Mouse (Mus musculus) MEL (cell line): ENCODE results near the gene Celf2. TPM values are rescaled to one million over a fixed set of nuclear protein-coding genes. Genes with fewer than 3 reads are reported as not detected.

ENCODE experiments used
- DNase-seq: peaks from one replicate; pipeline ENCODE4 v3.0.0; 2011; ENCODE audit warnings: low read depth, low spot score
- H3K27ac ChIP-seq: 2 replicates; pipeline ENCODE4 v1.5.1; 2012; ENCODE audit warnings: low read depth, mild to moderate bottlenecking, control low read depth, low read length, moderate library complexity; ENCODE audit not compliant: control insufficient read depth
- H3K27me3 ChIP-seq, 2 experiments: fragments of 150-350 bp in 1 of 2; sonication (generic) in 1 of 2; 2 replicates each; pipeline ENCODE4 v1.6.1; 2012; ENCODE audit warnings: low read length in 2 of 2, mild to moderate bottlenecking in 2 of 2, improper control_type of control experiment in 1 of 2, moderate library complexity in 1 of 2; ENCODE audit not compliant: insufficient read depth in 2 of 2, control insufficient read depth in 1 of 2
- H3K36me3 ChIP-seq, 2 experiments: 2 replicates each; pipeline ENCODE4 v1.6.1; 2012 to 2014; ENCODE audit warnings: low read length in 2 of 2, improper control_type of control experiment in 1 of 2, inconsistent platforms in 1 of 2, mild to moderate bottlenecking in 1 of 2; ENCODE audit not compliant: insufficient read depth in 2 of 2, control insufficient read depth in 1 of 2
- H3K4me1 ChIP-seq, 2 experiments: fragments of 150-350 bp in 1 of 2; sonication (generic) in 1 of 2; 2 replicates each; pipeline ENCODE4 v1.6.1; 2012; ENCODE audit warnings: low read length in 2 of 2, improper control_type of control experiment in 1 of 2, mild to moderate bottlenecking in 1 of 2; ENCODE audit not compliant: insufficient read depth in 2 of 2, control insufficient read depth in 1 of 2
- H3K4me3 ChIP-seq, 2 experiments: fragments of 150-350 bp in 1 of 2; sonication (generic) in 1 of 2; 2 replicates each; pipeline ENCODE4 v1.5.1; 2012; ENCODE audit warnings: low read depth in 2 of 2, low read length in 2 of 2, mild to moderate bottlenecking in 2 of 2, moderate library complexity in 2 of 2, control low read depth in 1 of 2, improper control_type of control experiment in 1 of 2; ENCODE audit not compliant: control insufficient read depth in 1 of 2, insufficient read depth in 1 of 2
- H3K79me2 ChIP-seq: 2 replicates; pipeline ENCODE4 v1.6.1; 2012; ENCODE audit warnings: mild to moderate bottlenecking, low read length, moderate library complexity; ENCODE audit not compliant: control insufficient read depth, poor library complexity, insufficient read depth
- H3K9ac ChIP-seq: 2 replicates; pipeline ENCODE4 v1.6.1; 2012; ENCODE audit warnings: low read depth, mild to moderate bottlenecking, control low read depth, low read length, moderate library complexity; ENCODE audit not compliant: control insufficient read depth, poor library complexity, severe bottlenecking
- H3K9me3 ChIP-seq: fragments of 150-350 bp; sonication (generic); replicated peaks from 2 replicates; pipeline ENCODE4 v1.6.1; 2012; ENCODE audit warnings: mild to moderate bottlenecking, low read length, improper control_type of control experiment, moderate library complexity; ENCODE audit not compliant: insufficient read depth
- CHD1 ChIP-seq: IDR thresholded peaks from 2 replicates; pipeline ENCODE4 v1.6.1; 2012; ENCODE audit warnings: low read depth, mild to moderate bottlenecking, inconsistent platforms, low read length, improper control_type of control experiment
- CTCF ChIP-seq, 3 experiments: IDR thresholded peaks in 2 of 3; conservative IDR thresholded peaks in 1 of 3; 2 replicates each; pipeline ENCODE4 v1.5.1; 2011 to 2012; ENCODE audit warnings: low read length in 3 of 3, low read depth in 2 of 3, mild to moderate bottlenecking in 2 of 3, improper control_type of control experiment in 1 of 3, inconsistent platforms in 1 of 3, mixed read lengths in 1 of 3, moderate library complexity in 1 of 3; ENCODE audit not compliant: control insufficient read depth in 1 of 3, insufficient read depth in 1 of 3, poor library complexity in 1 of 3, severe bottlenecking in 1 of 3
- ELF1 ChIP-seq: IDR thresholded peaks from 2 replicates; pipeline ENCODE4 v1.6.1; 2014; ENCODE audit warnings: low read depth, mild to moderate bottlenecking, inconsistent platforms, low read length, improper control_type of control experiment, moderate library complexity
- EP300 ChIP-seq, 2 experiments: IDR thresholded peaks; 2 replicates each; pipeline ENCODE4 v1.6.1; 2011; ENCODE audit warnings: improper control_type of control experiment in 2 of 2, low read length in 2 of 2, low read depth in 1 of 2, mild to moderate bottlenecking in 1 of 2
- ETS1 ChIP-seq: IDR thresholded peaks from 2 replicates; pipeline ENCODE4 v1.6.1; 2012; ENCODE audit warnings: low read depth, mild to moderate bottlenecking, inconsistent platforms, low read length, improper control_type of control experiment, moderate library complexity
- GATA1 ChIP-seq: IDR thresholded peaks from 2 replicates; pipeline ENCODE4 v1.6.1; 2011; ENCODE audit warnings: low read depth, low read length, improper control_type of control experiment
- HCFC1 ChIP-seq: IDR thresholded peaks from 2 replicates; pipeline ENCODE4 v1.6.1; 2012; ENCODE audit warnings: low read depth, mild to moderate bottlenecking, inconsistent platforms, low read length, improper control_type of control experiment, moderate library complexity
- MAZ ChIP-seq: IDR thresholded peaks from 2 replicates; pipeline ENCODE4 v1.6.1; 2012; ENCODE audit warnings: low read depth, mild to moderate bottlenecking, inconsistent platforms, low read length, improper control_type of control experiment
- MYB ChIP-seq: IDR thresholded peaks from 2 replicates; pipeline ENCODE4 v1.6.1; 2011; ENCODE audit warnings: mild to moderate bottlenecking, low read depth, low read length, improper control_type of control experiment
- MYC ChIP-seq: IDR thresholded peaks from 2 replicates; pipeline ENCODE4 v1.6.1; 2011; ENCODE audit warnings: low read depth, mild to moderate bottlenecking, low read length, improper control_type of control experiment, moderate library complexity
- NRF1 ChIP-seq: IDR thresholded peaks from 2 replicates; pipeline ENCODE4 v1.6.1; 2014; ENCODE audit warnings: low read depth, mild to moderate bottlenecking, inconsistent platforms, low read length, improper control_type of control experiment, moderate library complexity; ENCODE audit not compliant: poor library complexity, insufficient read depth, severe bottlenecking
- POLR2A ChIP-seq, 2 experiments: IDR thresholded peaks; 2 replicates each; pipeline ENCODE4 v1.6.1; 2011 to 2012; ENCODE audit warnings: low read length in 2 of 2, mild to moderate bottlenecking in 2 of 2, control low read depth in 1 of 2, improper control_type of control experiment in 1 of 2, low read depth in 1 of 2, moderate library complexity in 1 of 2; ENCODE audit not compliant: control insufficient read depth in 1 of 2, insufficient read depth in 1 of 2, poor library complexity in 1 of 2
- POLR2AphosphoS2 ChIP-seq: IDR thresholded peaks from 2 replicates; pipeline ENCODE4 v1.6.1; 2011; ENCODE audit warnings: low read length, improper control_type of control experiment
- POLR2AphosphoS5 ChIP-seq: IDR thresholded peaks from 2 replicates; pipeline ENCODE4 v1.6.1; 2012; ENCODE audit warnings: low read depth, borderline replicate concordance, mild to moderate bottlenecking, inconsistent platforms, low read length, moderate library complexity, mixed read lengths
- SIN3A ChIP-seq: IDR thresholded peaks from 2 replicates; pipeline ENCODE4 v1.6.1; 2012; ENCODE audit warnings: low read length, improper control_type of control experiment, inconsistent platforms
- SMC3 ChIP-seq: IDR thresholded peaks from 2 replicates; pipeline ENCODE4 v1.6.1; 2011; ENCODE audit warnings: low read depth, low read length, improper control_type of control experiment
- TBP ChIP-seq: IDR thresholded peaks from 2 replicates; pipeline ENCODE4 v1.8.0; 2011; ENCODE audit warnings: low read depth, low read length, improper control_type of control experiment
- UBTF ChIP-seq: IDR thresholded peaks from 2 replicates; pipeline ENCODE4 v1.6.1; 2012; ENCODE audit warnings: low read depth, mild to moderate bottlenecking, inconsistent platforms, low read length, improper control_type of control experiment, moderate library complexity, borderline replicate concordance; ENCODE audit not compliant: insufficient read depth
- ZC3H11A ChIP-seq: IDR thresholded peaks from 2 replicates; pipeline ENCODE4 v1.6.1; 2012; ENCODE audit warnings: low read depth, mild to moderate bottlenecking, inconsistent platforms, low read length, improper control_type of control experiment
- ZMIZ1 ChIP-seq: IDR thresholded peaks from 2 replicates; pipeline ENCODE4 v1.6.1; 2012; ENCODE audit warnings: low read depth, mild to moderate bottlenecking, inconsistent platforms, low read length, improper control_type of control experiment, moderate library complexity
- ZNF384 ChIP-seq: IDR thresholded peaks from 2 replicates; pipeline ENCODE4 v1.6.1; 2012; ENCODE audit warnings: low read depth, mild to moderate bottlenecking, inconsistent platforms, low read length, improper control_type of control experiment
- polyA plus RNA-seq, 2 experiments: library from polyadenylated mRNA; stranded (reverse) in 1 of 2; unstranded in 1 of 2; fragments of >175 nt in 1 of 2; fragments of >200 nt in 1 of 2; gene quantifications; 2 replicates each; pipeline versions ENCODE4 v1.2.1 to v1.2.4; 2012; ENCODE audit warnings: low replicate concordance in 2 of 2, low read depth in 1 of 2; ENCODE audit not compliant: insufficient read length in 2 of 2, insufficient read depth in 1 of 2, missing spikeins in 1 of 2
- total RNA-seq: library from RNA; depleted of rRNA; stranded (reverse); fragments of 300-350 nt; gene quantifications from 2 replicates; pipeline ENCODE4 v1.2.3, GENCODE M21; 2012

The Celf2 gene
- total and polyA plus RNA-seq, 3 experiments, result 8.9 to 16.7 TPM; not detected in 1

- Histone ChIP-seq H3K27me3 (no peaks in the 10 kb centered on the region), H3K9ac (no peak overlapping the region), H3K9me3 (no peaks in the 10 kb centered on the region), H3K36me3 (peaks cover 0 to 25% of the 10 kb centered on the region in 2 experiments; a peak in 2 of 4 replicates), H3K4me3 (no peak overlapping the region), H3K79me2 (peaks cover 2% of the 10 kb centered on the region; the same call in 1 of the 2 replicates), H3K27ac (no peak overlapping the region; the same call in 1 of the 2 replicates), H3K4me1 (peaks cover 10 to 25% of the 10 kb centered on the region in 2 experiments)
- TF ChIP-seq ELF1 (peak; percentile 51; the same call in 1 of the 2 replicates), POLR2A (IDR thresholded peaks at IDR 0.05; ENCODE audit: control insufficient read depth in 1 of 2, insufficient read depth in 1 of 2, low read depth in 1 of 2, low read length in 2 of 2, poor library complexity in 1 of 2) (no peak), ZNF384 (no peak), ZMIZ1 (no peak), MYB (0 out of 2 replicates have a peak, but pooled peaks have one; percentile 16), EP300 (IDR thresholded peaks at IDR 0.05; ENCODE audit: low read depth in 1 of 2, low read length in 2 of 2) (peak in 1 of 2 experiments; percentile 62; a peak in 2 of 4 replicates), POLR2AphosphoS2 (no peak), CTCF (IDR thresholded peaks at IDR 0.05 in 2 of 3, conservative IDR thresholded peaks at IDR 0.05 in 1 of 3; ENCODE audit: control insufficient read depth in 1 of 3, insufficient read depth in 1 of 3, low read depth in 2 of 3, low read length in 3 of 3, poor library complexity in 1 of 3, severe bottlenecking in 1 of 3) (no peak), GATA1 (peak; percentile 71), MAZ (no peak)
- DNase-seq, result peak; percentile 75
These were observed 835.0 kb downstream of the Celf2 start for GRCm38 (mm10) chr2:6674401-6674800.

GRCm38 (mm10) chr2:6673418-6673817, 835.9 kb downstream of the Celf2 start:
- Histone ChIP-seq H3K4me1 (peaks cover 10 to 25% of the 10 kb centered on the region in 2 experiments), H3K27ac (no peak overlapping the region), H3K9me3 (no peaks in the 10 kb centered on the region), H3K36me3 (peaks cover 0 to 22% of the 10 kb centered on the region in 2 experiments; a peak in 2 of 4 replicates), H3K79me2 (peaks cover 2% of the 10 kb centered on the region; the same call in 1 of the 2 replicates), H3K27me3 (no peaks in the 10 kb centered on the region), H3K4me3 (no peak overlapping the region), H3K9ac (no peak overlapping the region)
- DNase-seq, result no peak
- no peak for TF ChIP-seq ETS1
- no peak for TF ChIP-seq TBP

GRCm38 (mm10) chr2:6667611-6668010, 841.8 kb downstream of the Celf2 start:
- no peaks in the 10 kb centered on the region for H3K27me3 ChIP-seq
- DNase-seq, result no peak
- H3K27ac ChIP-seq, result no peak overlapping the region
- no peaks in the 10 kb centered on the region for H3K9me3 ChIP-seq
- no peaks in the 10 kb centered on the region for H3K36me3 ChIP-seq
- no peak for TF ChIP-seq HCFC1
- TF ChIP-seq MYC, result no peak
- TF ChIP-seq ZC3H11A, result no peak
- TF ChIP-seq CTCF (IDR thresholded peaks at IDR 0.05 in 2 of 3, conservative IDR thresholded peaks at IDR 0.05 in 1 of 3; ENCODE audit: control insufficient read depth in 1 of 3, insufficient read depth in 1 of 3, low read depth in 2 of 3, low read length in 3 of 3, poor library complexity in 1 of 3, severe bottlenecking in 1 of 3), result no peak
- TF ChIP-seq SIN3A, result no peak
- no peak for TF ChIP-seq NRF1
- no peak for TF ChIP-seq POLR2AphosphoS5
- no peak for TF ChIP-seq UBTF
- no peak for TF ChIP-seq CHD1
- TF ChIP-seq SMC3, result no peak
- no peak for TF ChIP-seq ELF1
- no peaks in the 10 kb centered on the region for H3K79me2 ChIP-seq
- H3K4me1 ChIP-seq, result no peaks in the 10 kb centered on the region
- H3K9ac ChIP-seq, result no peak overlapping the region
- H3K4me3 ChIP-seq, result no peak overlapping the region
